Mouse (Mus musculus) liver, embryonic 11.5 days (tissue): ENCODE results near the gene C130050O18Rik. TPM values are rescaled to one million over a fixed set of nuclear protein-coding genes. Genes with fewer than 3 reads are reported as not detected.
A peak's percentile ranks its signal among the peaks of the same experiment; 100 is the strongest.

Experiments used
- ATAC-seq: fragments of 200-750 bp; cut with Nextera tagmentation; replicated peaks from 2 replicates; pipeline ENCODE4 v1.8.0; 2017; ENCODE audit warnings: moderate number of reproducible peaks, mild to moderate bottlenecking, moderate TSS enrichment, moderate library complexity; ENCODE audit not compliant: low FRiP score
- DNase-seq: peaks from one replicate; pipeline ENCODE4 v3.0.0-alpha.2; 2017; ENCODE audit warnings: low spot score
- H3K27ac ChIP-seq: fragments of 300-500 bp; sonication (generic); 2 replicates; pipeline ENCODE4 v1.5.1; 2014; ENCODE audit warnings: mild to moderate bottlenecking, low read depth, low read length, control low read depth
- H3K27me3 ChIP-seq: fragments of 300-500 bp; sonication (generic); replicated peaks from 2 replicates; pipeline ENCODE4 v1.6.1; 2014; ENCODE audit warnings: low read length, mixed read lengths; ENCODE audit not compliant: control insufficient read depth, insufficient read depth
- H3K36me3 ChIP-seq: fragments of 300-500 bp; sonication (generic); 2 replicates; pipeline ENCODE4 v1.6.1; 2014; ENCODE audit warnings: mild to moderate bottlenecking, low read length, moderate library complexity, mixed read lengths; ENCODE audit not compliant: control insufficient read depth, insufficient read depth
- H3K4me1 ChIP-seq: fragments of 300-500 bp; sonication (generic); replicated peaks from 2 replicates; pipeline ENCODE4 v1.6.1; 2014; ENCODE audit warnings: low read length, mixed read lengths; ENCODE audit not compliant: control insufficient read depth, insufficient read depth
- H3K4me2 ChIP-seq: fragments of 300-500 bp; sonication (generic); 2 replicates; pipeline ENCODE4 v1.6.1; 2014; ENCODE audit warnings: mild to moderate bottlenecking, control low read depth, moderate library complexity
- H3K4me3 ChIP-seq: fragments of 300-500 bp; sonication (generic); 2 replicates; pipeline ENCODE4 v1.5.1; 2014; ENCODE audit warnings: low read depth, low read length, control low read depth
- H3K9ac ChIP-seq: fragments of 300-500 bp; sonication (generic); 2 replicates; pipeline ENCODE4 v1.6.1; 2014; ENCODE audit warnings: low read depth, low read length, control low read depth
- H3K9me3 ChIP-seq: fragments of 300-500 bp; sonication (generic); 2 replicates; pipeline ENCODE4 v1.6.1; 2016; ENCODE audit warnings: low read length, inconsistent platforms, mixed read lengths; ENCODE audit not compliant: control insufficient read depth
- WGBS: fragments of 180-500 bp; shearing (Covaris S2); extraction: QIAGEN DNeasy Blood & Tissue Kit; methylation state at CpG from one replicate; pipeline ENCODE4 v1.1.7; 2014; 5-methylcytosine and 5-hydroxymethylcytosine counted together
- polyA plus RNA-seq: library from polyadenylated mRNA; unstranded; fragments of >200 nt; fragmentation: Nextera tagmentation; extraction: Ambion mirVana; gene quantifications from 2 replicates; pipeline ENCODE4 v1.2.1, GENCODE M21; 2014

C130050O18Rik gene
- polyA plus RNA-seq, 1 experiment from 2014 or later = 1.6 TPM

DNA sequence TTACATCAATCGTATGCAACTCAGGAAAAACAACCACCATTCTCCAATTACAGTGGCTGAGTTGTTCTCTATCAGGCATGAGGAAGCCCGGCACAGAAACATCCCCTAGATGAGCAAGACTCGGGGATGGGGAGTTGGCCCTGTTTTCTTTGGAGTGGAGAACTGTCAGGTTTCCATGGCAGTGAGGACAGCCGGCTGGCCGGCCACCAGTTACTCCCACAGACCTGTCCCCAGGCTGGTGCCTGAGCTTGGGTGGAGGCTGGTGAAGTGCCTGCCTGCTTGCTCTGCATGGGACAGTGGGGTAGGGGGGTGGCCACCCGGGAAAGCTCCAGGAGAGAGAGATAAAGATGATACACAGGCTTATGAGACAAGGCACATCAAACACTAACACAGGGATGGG, 42.9 kb downstream of the C130050O18Rik start:
- no peak for DNase-seq
- H3K9ac ChIP-seq = no peak overlapping the region
- peaks cover 14% of the 10 kb centered on the region for H3K4me1 ChIP-seq
- peaks cover under 1% of the 10 kb centered on the region; the same call in 1 of the 2 replicates for H3K36me3 ChIP-seq
- H3K27me3 ChIP-seq = no peaks in the 10 kb centered on the region
- no peak overlapping the region for H3K4me3 ChIP-seq
- ATAC-seq = no peak
- no peaks in the 10 kb centered on the region for H3K9me3 ChIP-seq
- no peak overlapping the region for H3K27ac ChIP-seq
- no peak overlapping the region for H3K4me2 ChIP-seq
- 67% methylated on average over 6 of the region's 6 CpGs for WGBS

GRCm38 (mm10) chr5:139449161-139449791, 44.2 kb downstream of the C130050O18Rik start:
- H3K4me3 ChIP-seq = no peak overlapping the region
- H3K27ac ChIP-seq = peak overlapping the region; percentile 61
- peaks cover 3% of the 10 kb centered on the region; the same call in 1 of the 2 replicates for H3K36me3 ChIP-seq
- WGBS = 41% methylated on average over 5 of the region's 5 CpGs
- peaks cover 14% of the 10 kb centered on the region for H3K4me1 ChIP-seq
- H3K9me3 ChIP-seq = no peaks in the 10 kb centered on the region
- no peak overlapping the region for H3K4me2 ChIP-seq
- H3K9ac ChIP-seq = no peak overlapping the region
- no peak for DNase-seq
- H3K27me3 ChIP-seq = no peaks in the 10 kb centered on the region
- ATAC-seq = no peak; the same call in 1 of the 2 replicates

DNA sequence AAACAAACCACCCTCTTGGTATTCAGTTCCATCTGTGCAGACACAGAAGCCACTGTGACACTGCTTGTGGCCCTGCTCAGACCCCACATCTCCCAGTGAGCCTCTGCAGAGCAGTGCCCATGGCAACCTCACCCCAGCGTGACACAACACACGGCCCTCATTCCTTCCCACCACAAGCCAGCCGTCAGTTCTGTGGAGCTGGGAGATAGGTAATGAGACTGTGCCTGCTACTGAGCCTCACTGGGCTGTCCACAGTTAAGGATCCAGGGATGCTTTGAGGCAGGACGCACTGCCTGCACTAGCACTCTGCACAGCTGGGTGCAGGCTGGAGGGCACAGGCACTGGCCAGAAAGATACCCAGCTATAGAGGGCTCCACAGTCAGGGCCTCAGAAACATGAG, 44.8 kb downstream of the C130050O18Rik start:
- whole genome bisulfite sequencing = 46% methylated on average over 4 of the region's 4 CpGs
- H3K4me1 ChIP-seq = peaks cover 14% of the 10 kb centered on the region
- H3K9me3 ChIP-seq = no peaks in the 10 kb centered on the region
- H3K27me3 ChIP-seq = no peaks in the 10 kb centered on the region
- DNase-seq (no peak), ATAC-seq (no peak)
- H3K36me3 ChIP-seq = peaks cover 3% of the 10 kb centered on the region; the same call in 1 of the 2 replicates
- H3K4me3 ChIP-seq = no peak overlapping the region
- H3K27ac ChIP-seq = peak overlapping the region; percentile 61
- no peak overlapping the region for H3K4me2 ChIP-seq
- H3K9ac ChIP-seq = no peak overlapping the region

DNA sequence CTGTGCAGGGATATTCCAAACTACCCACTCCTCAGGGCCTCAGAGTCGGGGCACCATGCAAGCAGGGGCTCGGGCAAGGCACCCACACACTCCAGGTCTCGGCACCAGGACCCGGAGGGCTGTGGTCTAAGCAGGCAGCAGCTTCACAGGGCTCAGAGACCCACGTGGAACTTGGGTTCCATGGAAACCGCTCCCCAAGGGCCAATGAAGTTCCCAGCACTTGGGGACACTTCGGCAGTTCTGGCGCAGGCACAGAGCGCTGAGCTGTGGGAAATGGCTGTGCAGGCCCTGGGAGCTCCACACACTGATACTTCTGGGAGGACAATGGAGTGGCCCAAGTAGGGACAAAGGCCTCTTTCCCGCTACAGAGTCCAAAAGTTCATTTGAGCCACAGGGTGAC, 48.0 kb downstream of the C130050O18Rik start:
- no peaks in the 10 kb centered on the region for H3K27me3 ChIP-seq
- no peak for DNase-seq
- peaks cover 11% of the 10 kb centered on the region for H3K4me1 ChIP-seq
- ATAC-seq = no peak
- H3K36me3 ChIP-seq = peaks cover 3% of the 10 kb centered on the region; the same call in 1 of the 2 replicates
- no peak overlapping the region for H3K9ac ChIP-seq
- H3K9me3 ChIP-seq = no peaks in the 10 kb centered on the region
- WGBS = 84% methylated on average over 10 of the region's 10 CpGs
- no peak overlapping the region for H3K27ac ChIP-seq
- no peak overlapping the region for H3K4me2 ChIP-seq
- H3K4me3 ChIP-seq = no peak overlapping the region

DNA sequence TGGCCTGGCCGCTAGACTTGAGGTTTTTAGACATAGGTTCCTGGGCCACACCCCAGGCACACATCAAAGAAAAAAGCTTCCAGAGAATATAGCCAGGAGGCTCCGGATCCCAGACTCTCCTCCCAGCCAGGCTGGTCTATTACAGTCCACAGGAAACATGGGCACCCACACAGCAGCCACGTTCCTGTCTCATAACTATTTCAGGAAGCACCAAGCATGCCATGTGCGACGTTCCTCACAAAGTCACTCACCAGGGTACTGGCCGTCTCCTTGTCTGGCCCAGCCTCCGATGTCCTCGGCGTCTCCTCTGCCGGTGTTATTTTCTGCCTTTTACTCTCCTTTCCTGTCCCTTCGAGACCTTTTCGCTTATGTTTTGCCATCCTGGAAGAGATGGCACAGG, 50.1 kb downstream of the C130050O18Rik start:
- ATAC-seq (no peak), DNase-seq (no peak)
- Histone ChIP-seq H3K27me3 (no peaks in the 10 kb centered on the region), H3K4me2 (no peak overlapping the region), H3K9me3 (no peaks in the 10 kb centered on the region), H3K27ac (no peak overlapping the region), H3K36me3 (peaks cover 3% of the 10 kb centered on the region; the same call in 1 of the 2 replicates), H3K9ac (no peak overlapping the region), H3K4me1 (peaks cover 7% of the 10 kb centered on the region; the same call in 1 of the 2 replicates), H3K4me3 (no peak overlapping the region)
- WGBS = 92% methylated on average over 12 of the region's 12 CpGs

GRCm38 (mm10) chr5:139457241-139457640, 52.2 kb downstream of the C130050O18Rik start:
- H3K27ac ChIP-seq = no peak overlapping the region
- WGBS = 77% methylated on average over 8 of the region's 8 CpGs
- DNase-seq (no peak), ATAC-seq (no peak)
- peaks cover 3% of the 10 kb centered on the region; the same call in 1 of the 2 replicates for H3K36me3 ChIP-seq
- no peaks in the 10 kb centered on the region for H3K9me3 ChIP-seq
- no peak overlapping the region for H3K9ac ChIP-seq
- no peaks in the 10 kb centered on the region for H3K27me3 ChIP-seq
- H3K4me3 ChIP-seq = no peak overlapping the region
- peaks cover 7% of the 10 kb centered on the region; the same call in 1 of the 2 replicates for H3K4me1 ChIP-seq
- no peak overlapping the region for H3K4me2 ChIP-seq

- Histone ChIP-seq H3K4me3 (peak overlapping the region; percentile 75), H3K4me2 (peak overlapping the region; percentile 76), H3K27ac (no peak overlapping the region), H3K27me3 (no peaks in the 10 kb centered on the region), H3K4me1 (peaks cover 7% of the 10 kb centered on the region; the same call in 1 of the 2 replicates), H3K36me3 (no peaks in the 10 kb centered on the region), H3K9me3 (no peaks in the 10 kb centered on the region), H3K9ac (peak overlapping the region; percentile 76)
- ATAC-seq (peak; percentile 53), DNase-seq (no peak)
- WGBS = 8% methylated on average over 10 of the region's 10 CpGs
These were observed 54.9 kb downstream of the C130050O18Rik start for GRCm38 (mm10) chr5:139459938-139460337.

DNA sequence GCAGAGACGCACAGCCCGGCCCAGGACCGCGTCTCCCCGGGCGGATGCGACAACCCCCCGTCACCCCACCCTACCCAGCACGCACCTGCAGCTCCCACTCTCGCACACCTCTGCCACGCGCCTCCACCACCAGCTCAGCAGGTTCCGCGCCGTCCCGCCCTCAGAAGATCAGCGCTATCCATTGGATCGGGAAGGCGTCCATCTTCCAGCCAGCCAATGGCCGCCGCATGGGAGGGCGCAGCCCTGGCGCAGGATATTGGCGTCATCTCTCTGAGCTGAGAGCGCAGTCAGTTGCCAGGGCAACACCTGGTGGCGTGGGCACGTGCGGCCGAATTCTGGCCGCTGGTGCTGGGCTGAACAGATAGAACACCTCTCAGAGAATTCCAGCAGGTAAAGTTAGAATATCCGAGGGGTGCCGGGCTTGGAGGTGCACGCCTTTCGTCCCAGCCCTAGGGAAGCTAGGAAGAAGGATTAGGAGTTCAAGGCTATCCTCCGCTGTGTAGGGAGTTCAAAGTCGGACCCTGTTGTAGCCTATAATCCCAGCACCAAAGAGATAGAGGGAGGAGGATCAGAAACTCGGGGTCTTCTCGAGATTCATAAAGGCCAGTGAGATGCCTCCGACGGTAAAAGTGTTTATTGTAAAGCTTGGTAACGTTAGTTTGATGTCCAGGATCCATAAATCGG, 55.4 kb downstream of the C130050O18Rik start, which contains the start of gene 3110082I17Rik:
Gene 3110082I17Rik, minus strand, starts transcription at position 144 of the 684 bp plus-strand sequence.
- H3K4me3 ChIP-seq = peak within 1 kb of the TSS; percentile 75
- H3K9ac ChIP-seq = peak within 1 kb of the TSS; percentile 76
- H3K36me3 ChIP-seq = no peaks in the 10 kb centered on the region
- peak within 1 kb of the TSS; percentile 76 for H3K4me2 ChIP-seq
- H3K4me1 ChIP-seq = peaks cover 7% of the 10 kb centered on the region; the same call in 1 of the 2 replicates
- H3K27me3 ChIP-seq = no peaks in the 10 kb centered on the region
- no peaks in the 10 kb centered on the region for H3K9me3 ChIP-seq
- DNase-seq = peak; percentile 96
- 4% methylated on average over 42 of the region's 42 CpGs for WGBS
- H3K27ac ChIP-seq = no peak within 1 kb of the TSS
- ATAC-seq = peak; percentile 99
